Mouse (Mus musculus) right cerebral cortex, postnatal 25 days (tissue): ENCODE data around the gene 6030445D17Rik.

ENCODE experiments used
- DNase-seq: peaks from one replicate; pipeline ENCODE4 v3.0.0; 2022

Gene 6030445D17Rik

GRCm38 (mm10) chr4:136462086-136462838 is at the start of gene 6030445D17Rik:
Gene 6030445D17Rik (plus strand): TSS chr4:136462250.
- DNase-seq, result peak; percentile 74

GRCm38 (mm10) chr4:136415477-136415876 is 46.6 kb upstream of the 6030445D17Rik start:
- DNase-seq, result no peak

GRCm38 (mm10) chr4:136418962-136419361 is 43.1 kb upstream of the 6030445D17Rik start:
- DNase-seq, result no peak

GRCm38 (mm10) chr4:136419386-136419785 is 42.7 kb upstream of the 6030445D17Rik start:
- no peak for DNase-seq

- no peak for DNase-seq
These were observed 38.8 kb upstream of the 6030445D17Rik start, which contains the start of gene Htr1d for GRCm38 (mm10) chr4:136423224-136423623. Gene Htr1d (plus strand): TSS chr4:136423524.

- no peak for DNase-seq
These were observed 37.7 kb upstream of the 6030445D17Rik start for GRCm38 (mm10) chr4:136424120-136424999.

GRCm38 (mm10) chr4:136425000-136425288 is 37.1 kb upstream of the 6030445D17Rik start:
- DNase-seq, result no peak

GRCm38 (mm10) chr4:136430609-136431375 is 31.3 kb upstream of the 6030445D17Rik start:
- no peak for DNase-seq

GRCm38 (mm10) chr4:136431376-136431693 is 30.7 kb upstream of the 6030445D17Rik start:
- no peak for DNase-seq

GRCm38 (mm10) chr4:136434029-136434428 is 28.0 kb upstream of the 6030445D17Rik start:
- DNase-seq, result no peak

- DNase-seq, result no peak
These were observed 22.9 kb upstream of the 6030445D17Rik start for GRCm38 (mm10) chr4:136439106-136439505.

- DNase-seq, result no peak
These were observed 20.6 kb upstream of the 6030445D17Rik start for GRCm38 (mm10) chr4:136441354-136442043.

- DNase-seq, result no peak
These were observed 17.5 kb upstream of the 6030445D17Rik start for GRCm38 (mm10) chr4:136444561-136444960.

GRCm38 (mm10) chr4:136449795-136450194 is 12.3 kb upstream of the 6030445D17Rik start:
- DNase-seq, result no peak

GRCm38 (mm10) chr4:136450271-136450670 is 11.8 kb upstream of the 6030445D17Rik start:
- no peak for DNase-seq

GRCm38 (mm10) chr4:136451564-136451963 is 10.5 kb upstream of the 6030445D17Rik start:
- no peak for DNase-seq

GRCm38 (mm10) chr4:136452286-136452685 is 9.8 kb upstream of the 6030445D17Rik start:
- DNase-seq, result no peak

- no peak for DNase-seq
These were observed 9.3 kb upstream of the 6030445D17Rik start for GRCm38 (mm10) chr4:136452792-136453191.

- peak; percentile 63 for DNase-seq
These were observed 7.2 kb upstream of the 6030445D17Rik start for GRCm38 (mm10) chr4:136454850-136455260.

- no peak for DNase-seq
These were observed 5.4 kb upstream of the 6030445D17Rik start for GRCm38 (mm10) chr4:136456516-136457218.

- DNase-seq, result no peak
These were observed 3.8 kb upstream of the 6030445D17Rik start for GRCm38 (mm10) chr4:136458276-136458675.

- no peak for DNase-seq
These were observed 2.8 kb upstream of the 6030445D17Rik start for GRCm38 (mm10) chr4:136459210-136459609.
